Mouse (Mus musculus) C2C12 (cell line): ENCODE results near the gene Bmper.

Experiments
- CEBPB ChIP-seq: IDR thresholded peaks from one replicate; pipeline ENCODE4 v1.6.1; 2011; ENCODE audit warnings: low read depth, mild to moderate bottlenecking, control low read depth, moderate library complexity
- CTCF ChIP-seq: IDR thresholded peaks from one replicate; pipeline ENCODE4 v1.5.1; 2011; ENCODE audit not compliant: control insufficient read depth, insufficient read depth, insufficient read length
- FOSL1 ChIP-seq: IDR thresholded peaks from one replicate; pipeline ENCODE4 v1.8.0; 2011; ENCODE audit warnings: mild to moderate bottlenecking, low read length; ENCODE audit not compliant: poor library complexity, insufficient read depth, severe bottlenecking
- MYOD1 ChIP-seq: IDR thresholded peaks from one replicate; pipeline ENCODE4 v1.6.1; 2011; ENCODE audit warnings: low read depth; ENCODE audit not compliant: control insufficient read depth, insufficient read length
- USF1 ChIP-seq: IDR thresholded peaks from one replicate; pipeline ENCODE4 v1.6.1; 2011; ENCODE audit warnings: low read depth, mild to moderate bottlenecking, control low read depth, moderate library complexity

DNA sequence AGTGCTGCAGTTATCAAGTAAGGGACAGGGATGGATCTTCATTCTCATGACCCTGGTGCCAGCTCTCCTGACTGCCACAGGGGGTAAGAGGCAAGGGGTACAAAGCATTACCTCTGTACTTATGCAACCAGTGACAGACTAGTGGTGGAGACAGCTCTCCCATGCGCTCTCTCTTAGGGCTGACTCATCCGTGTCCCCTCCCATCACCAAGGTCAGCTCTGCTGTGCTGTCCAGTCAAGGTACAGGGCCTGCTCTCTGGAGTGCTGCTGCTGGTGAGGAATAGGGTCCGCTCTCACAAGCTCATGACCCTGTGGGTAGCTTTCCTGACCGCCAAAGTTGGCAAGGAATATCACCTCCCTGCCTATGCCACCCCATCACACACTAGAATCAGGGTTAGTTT is 222.1 kb downstream of the Bmper start:
- TF ChIP-seq CTCF (no peak), USF1 (no peak), CEBPB (no peak), FOSL1 (no peak), MYOD1 (no peak)
